Mouse (Mus musculus) liver, adult 2 months (tissue): ENCODE results near the gene Poldip2.

ENCODE experiments used
- CTCF ChIP-seq: fragments of 200-500 bp; IDR thresholded peaks from 2 replicates; pipeline ENCODE4 v1.5.1; 2011; ENCODE audit warnings: low read depth, low read length, control low read depth
- POLR2A ChIP-seq: fragments of 200-500 bp; IDR thresholded peaks from 2 replicates; pipeline ENCODE4 v1.6.1; 2011; ENCODE audit warnings: low read length, control low read depth; ENCODE audit not compliant: insufficient read depth; ENCODE audit errors: extremely low read depth

DNA sequence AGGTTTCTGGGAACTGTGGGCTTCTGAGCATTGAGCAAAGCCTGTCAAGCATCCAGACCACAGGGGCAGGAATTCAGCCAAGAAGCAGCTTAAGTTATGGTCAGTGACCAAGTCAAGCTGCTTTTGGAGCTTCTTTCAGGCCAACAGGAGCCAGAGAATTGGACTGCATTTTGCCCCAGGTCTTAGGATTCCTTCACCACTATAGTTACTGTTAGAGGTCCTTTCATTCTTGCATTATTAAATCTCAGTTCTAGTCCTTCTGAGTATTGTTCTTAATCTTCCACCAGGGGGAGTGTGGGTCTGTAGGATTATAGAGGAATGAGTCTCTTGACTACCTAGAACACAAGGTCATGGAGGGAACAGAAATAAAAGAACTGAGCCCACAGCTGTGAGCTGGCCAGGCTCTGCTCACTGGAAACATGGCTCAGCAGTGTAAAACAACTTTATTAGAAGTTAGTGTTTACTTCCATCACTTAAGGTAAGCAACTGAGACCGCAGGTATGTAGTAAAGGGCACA is 10.5 kb downstream of the Poldip2 start:
- TF ChIP-seq CTCF = peak; percentile 36; the same call in 1 of the 2 replicates
- no peak for TF ChIP-seq POLR2A
